Mouse (Mus musculus) monocyte, adult 5-6 weeks (primary cell): ENCODE results near the gene Ttll5. TPM values are rescaled to one million over a fixed set of nuclear protein-coding genes. Genes with fewer than 3 reads are reported as not detected.

Experiments used
- ATAC-seq: fragments of 153-309, 156-312 bp; replicated peaks from 2 replicates; pipeline ENCODE4 v1.8.0; 2017; ENCODE audit warnings: mild to moderate bottlenecking; ENCODE audit not compliant: low TSS enrichment, insufficient number of reproducible peaks, severe bottlenecking, poor library complexity, low FRiP score
- total RNA-seq: library from RNA; stranded (forward); fragments of 200-1000, 200-491, 200-594 nt; gene quantifications from 3 replicates; pipeline ENCODE4 v1.2.3, GENCODE M21; 2017

Gene Ttll5
- total RNA-seq, 1 experiment from 2014 or later: 17.6 TPM

DNA sequence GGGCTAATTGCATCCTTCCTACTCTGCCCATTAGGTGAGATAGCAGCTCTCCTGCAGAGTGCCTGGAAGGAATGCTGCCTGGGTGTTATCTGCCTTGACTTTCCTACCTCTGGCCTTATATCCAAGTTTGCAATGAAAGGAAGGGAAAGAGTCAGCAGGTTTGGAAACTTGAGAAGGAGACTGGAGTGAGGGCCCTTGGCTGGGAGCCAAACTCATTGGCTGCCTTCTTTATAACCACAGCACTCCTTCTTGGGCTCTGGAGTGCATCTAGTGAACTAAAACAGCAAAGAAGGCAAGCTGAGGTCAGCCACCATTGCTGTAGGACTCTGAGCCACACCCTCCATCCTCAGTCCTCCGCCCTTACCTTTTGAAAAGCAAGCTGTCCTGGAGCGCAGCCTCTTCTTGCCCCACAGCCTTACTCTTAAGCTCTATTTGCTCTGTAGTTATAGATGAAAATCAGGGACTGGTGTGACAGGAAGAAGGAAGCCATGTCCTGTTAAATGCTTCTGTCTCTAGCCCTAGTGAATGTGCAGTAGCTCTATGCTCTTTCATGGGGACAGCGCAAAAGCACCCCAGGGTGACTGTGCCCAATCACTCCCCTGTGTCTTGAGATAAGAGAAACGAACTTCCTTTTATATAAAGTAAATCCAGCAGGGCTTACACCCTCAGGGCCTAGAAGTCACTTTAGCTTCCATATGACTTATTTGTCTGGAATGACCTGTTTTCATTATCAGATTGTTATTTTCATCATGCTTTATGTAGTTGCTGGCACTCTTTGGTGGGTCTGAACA, 198.8 kb downstream of the Ttll5 start:
- ATAC-seq: no peak

DNA sequence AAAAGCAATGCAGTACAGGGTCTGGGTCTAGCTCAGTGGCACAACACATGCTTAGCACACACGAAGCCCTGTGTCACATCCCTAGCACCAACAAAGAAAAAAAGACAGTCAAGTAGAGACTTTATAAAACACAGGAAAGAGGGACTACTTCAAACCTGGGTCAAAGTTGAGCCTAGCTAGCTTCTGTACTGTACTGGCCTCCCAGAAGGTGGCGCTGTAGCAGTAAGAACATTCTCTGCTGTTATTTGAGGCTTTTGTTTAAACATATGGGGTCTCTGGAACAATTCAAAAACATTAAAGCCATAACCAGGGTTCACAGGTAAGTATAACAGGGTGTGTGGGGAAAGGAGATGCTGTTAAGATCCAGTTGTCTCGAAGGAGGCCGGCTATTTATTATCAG, 200.0 kb downstream of the Ttll5 start:
- ATAC-seq: no peak

DNA sequence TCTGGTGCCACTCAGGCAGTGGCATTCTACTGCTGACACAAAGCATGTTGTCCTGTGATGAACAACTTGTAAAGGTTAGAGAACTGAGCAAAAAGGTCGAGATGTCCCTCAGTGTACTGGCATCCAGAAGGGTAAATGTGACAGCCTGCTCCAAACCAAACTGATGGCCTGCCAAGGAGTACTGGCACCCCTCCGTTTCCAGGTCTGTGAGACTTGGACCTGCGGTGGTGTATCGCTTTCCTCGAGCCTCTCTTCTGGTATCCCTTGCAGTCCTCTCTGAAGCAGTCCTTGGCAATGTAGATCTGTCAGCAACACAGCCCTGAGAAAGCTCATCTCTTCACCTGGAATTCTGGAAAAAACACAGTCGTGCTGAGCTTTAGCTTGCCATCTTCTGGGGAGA, 201.0 kb downstream of the Ttll5 start:
- ATAC-seq: no peak

DNA sequence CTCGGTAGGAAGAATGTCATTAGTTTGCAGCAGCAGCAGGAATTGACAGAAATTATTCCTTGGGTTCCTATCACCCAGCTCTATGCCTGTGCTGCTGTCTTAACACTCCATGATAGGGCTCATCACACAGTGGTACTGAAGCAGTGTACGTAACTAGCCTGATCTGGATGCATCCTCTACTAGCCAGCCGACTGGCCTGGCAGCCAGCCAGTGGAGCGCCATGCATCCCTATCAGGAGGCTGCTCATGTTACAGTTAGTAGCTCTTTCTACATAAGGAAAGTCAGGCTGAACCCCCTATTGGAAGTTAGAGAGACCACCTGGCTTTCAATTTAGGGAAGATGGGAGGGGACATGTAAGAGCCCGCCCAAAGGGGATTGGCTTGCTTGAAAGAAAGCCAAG, 202.5 kb downstream of the Ttll5 start:
- no peak for ATAC-seq

DNA sequence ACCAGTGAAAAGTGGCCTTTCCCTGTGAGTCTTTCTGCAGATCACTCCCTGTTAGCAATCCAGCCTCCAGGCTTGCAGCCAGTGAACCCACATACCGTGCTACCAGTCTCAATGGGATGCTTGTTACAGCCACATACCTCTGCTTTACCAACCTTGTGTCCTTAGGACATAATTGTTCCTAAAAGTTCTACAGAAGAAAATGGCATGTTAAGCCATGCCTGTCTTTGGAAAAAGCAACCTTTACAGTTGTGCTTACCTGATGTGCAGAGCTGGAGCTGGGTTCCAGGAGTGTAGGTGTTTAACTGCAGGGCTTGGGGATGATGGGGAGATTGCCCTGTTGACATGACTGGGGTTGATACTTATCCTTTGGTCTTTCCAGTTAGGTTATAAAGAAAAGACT, 203.3 kb downstream of the Ttll5 start:
- no peak for ATAC-seq

DNA sequence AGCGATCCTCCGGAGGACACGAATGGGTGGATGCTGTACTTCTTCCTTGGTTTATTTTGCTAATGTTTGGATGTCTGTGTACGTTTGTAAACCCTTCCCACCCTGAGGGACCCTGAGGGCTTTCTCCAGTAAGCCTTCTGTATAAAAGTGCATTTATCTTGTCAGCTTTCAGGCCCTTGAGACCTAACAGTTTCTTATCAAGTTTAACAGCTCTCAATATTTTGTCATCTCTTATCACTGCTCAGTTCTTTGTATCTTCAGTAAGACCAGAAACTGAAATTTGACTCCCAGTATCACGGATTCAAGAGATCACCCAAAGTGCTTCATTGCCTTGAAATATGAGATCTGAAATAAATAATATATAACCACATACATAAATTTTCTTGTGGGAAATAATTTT, 206.5 kb downstream of the Ttll5 start:
- ATAC-seq: no peak

DNA sequence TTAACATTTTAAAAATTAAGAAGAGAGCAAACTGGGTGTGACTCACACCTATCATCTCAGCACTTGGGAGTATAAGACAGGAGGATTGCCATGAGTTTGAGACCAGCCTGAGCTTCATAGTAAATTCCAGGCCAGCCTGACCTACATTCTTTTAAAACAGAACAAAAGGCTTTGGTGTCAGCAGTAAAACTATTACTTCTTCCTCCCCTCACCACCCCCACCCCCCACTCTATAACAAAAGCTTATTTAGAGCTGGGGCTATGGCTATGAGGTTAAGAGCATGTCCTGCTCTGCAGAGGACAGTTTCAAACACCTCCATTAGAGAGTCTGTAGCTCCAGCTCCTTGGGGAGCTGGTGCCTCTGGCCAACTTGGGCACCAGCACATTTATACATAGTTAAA, 211.1 kb downstream of the Ttll5 start:
- no peak for ATAC-seq

DNA sequence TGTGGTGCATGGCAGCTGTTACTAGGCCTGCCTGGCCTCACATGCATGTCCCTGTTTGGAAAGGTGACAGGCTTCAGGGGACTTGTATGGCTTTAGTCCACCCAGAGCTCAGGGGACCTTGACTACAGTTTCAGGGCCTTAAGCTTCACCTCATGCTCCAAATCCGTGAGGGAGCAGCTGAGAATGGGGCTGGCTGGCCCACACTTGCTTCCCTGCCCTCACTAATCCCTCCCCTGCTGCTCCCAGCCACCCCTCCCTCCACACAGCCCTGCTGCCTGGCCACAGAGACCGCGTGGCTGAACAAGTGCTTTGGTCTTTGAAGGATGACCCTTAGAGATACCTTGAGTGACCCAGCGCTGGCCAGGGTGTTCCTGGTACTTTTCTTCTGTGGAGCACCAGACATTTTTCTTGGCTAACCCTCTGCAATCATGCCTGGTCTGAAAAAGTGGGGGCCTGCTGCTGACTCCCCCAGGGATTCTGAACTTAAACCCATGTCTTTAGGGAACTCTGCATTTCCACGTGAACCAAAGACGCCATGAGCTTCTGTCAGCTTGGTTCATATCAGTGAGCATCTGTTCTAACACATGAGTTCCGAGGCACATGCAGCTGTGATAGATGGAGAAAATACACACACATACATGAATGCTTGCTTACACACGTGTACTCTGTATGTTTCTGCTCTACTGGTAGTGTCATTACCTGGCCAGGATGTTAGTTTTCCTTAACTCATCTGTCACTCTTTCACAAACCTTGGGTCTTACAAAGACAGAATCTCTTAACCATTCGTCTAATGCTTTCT, 212.1 kb downstream of the Ttll5 start:
- no peak for ATAC-seq

DNA sequence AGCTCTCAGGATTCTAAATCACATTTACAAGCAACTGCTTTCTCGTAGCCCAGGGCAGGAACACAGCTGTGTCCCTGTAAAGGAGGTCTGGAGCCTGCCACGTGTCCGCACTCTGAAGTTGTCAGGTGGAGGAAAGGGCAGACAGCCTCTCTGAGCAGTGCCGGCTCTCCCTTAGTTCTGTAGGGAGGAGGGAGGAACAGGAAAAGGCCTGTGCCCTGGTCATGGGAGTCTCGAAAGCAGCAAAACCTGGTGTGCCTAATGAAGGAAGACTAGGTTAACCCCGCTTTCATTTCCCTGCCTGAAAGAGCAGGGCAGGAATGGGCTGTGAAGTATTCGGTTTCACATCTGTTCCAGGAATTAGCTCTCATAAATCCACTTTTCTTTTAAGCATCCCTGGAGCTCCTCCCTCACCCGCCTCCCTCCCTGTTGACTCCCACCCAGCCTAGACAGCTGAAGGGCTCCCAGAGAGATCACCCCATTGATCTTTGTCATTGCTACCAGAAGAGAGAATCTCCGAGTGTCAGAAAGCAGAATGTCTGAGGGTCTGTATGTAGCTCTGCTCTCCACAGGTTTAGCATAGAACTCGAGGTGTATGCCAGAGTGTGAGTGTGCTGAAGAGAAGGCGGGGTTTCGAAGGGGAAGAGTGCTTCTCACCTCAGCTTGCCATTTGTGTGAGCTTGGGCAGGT, 212.9 kb downstream of the Ttll5 start:
- ATAC-seq: no peak

DNA sequence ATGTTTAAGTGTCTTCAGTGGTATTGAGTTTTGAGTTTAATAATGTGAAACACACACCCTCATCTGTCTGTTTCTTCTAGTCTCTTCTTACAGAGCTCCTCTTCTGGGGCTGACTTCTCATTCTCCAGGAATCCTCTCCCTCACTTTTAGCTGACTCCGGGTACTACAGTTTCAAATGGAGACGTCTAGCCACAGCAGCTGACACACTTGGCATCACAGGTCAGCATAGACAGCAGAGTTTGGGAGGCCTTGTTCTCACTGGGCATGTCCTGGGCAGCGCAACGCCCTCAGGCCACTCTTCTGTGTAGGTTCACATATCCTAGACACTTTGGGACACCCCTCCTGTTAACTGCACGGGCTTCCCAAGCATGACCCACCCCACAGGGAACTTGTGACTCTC, 214.6 kb downstream of the Ttll5 start:
- ATAC-seq: no peak

DNA sequence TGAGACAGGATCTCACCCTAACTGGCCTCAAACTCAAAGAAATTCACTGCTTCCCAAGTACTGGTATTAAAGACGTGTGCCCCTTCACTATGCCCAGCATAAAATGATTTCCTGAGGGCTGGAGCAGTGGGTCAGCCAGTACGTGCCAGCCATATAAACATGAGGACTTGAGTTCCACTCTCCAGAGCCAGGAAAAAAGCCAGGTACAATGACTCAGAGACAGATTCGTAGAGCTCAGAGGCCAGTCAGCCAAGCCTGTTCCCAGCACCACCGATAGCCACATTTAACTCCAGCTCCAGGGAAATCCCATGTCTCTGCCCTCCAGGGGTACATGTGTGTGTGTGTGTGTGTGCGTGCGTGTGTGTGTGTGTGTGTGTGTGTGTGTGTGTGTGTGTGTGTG, 215.3 kb downstream of the Ttll5 start:
- no peak for ATAC-seq

DNA sequence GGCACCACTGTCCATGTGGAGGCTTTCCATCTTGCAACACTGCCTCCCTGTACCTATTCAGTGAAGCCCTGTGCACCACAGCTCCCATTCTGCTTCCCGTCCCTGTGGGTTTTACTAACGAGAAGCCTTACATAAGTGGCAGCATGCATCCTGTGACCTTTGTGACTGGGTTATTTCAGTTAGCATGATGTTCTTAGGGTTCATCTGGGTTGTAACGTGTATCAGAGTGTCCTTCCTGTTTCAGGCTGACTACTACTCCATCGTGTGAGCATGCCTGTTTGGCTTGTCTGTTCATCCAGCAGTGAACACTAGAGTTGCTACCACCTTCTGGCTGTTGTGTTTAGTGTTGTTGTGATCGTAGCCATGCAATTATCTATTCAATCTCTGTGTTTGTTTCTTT, 221.7 kb downstream of the Ttll5 start:
- no peak for ATAC-seq

DNA sequence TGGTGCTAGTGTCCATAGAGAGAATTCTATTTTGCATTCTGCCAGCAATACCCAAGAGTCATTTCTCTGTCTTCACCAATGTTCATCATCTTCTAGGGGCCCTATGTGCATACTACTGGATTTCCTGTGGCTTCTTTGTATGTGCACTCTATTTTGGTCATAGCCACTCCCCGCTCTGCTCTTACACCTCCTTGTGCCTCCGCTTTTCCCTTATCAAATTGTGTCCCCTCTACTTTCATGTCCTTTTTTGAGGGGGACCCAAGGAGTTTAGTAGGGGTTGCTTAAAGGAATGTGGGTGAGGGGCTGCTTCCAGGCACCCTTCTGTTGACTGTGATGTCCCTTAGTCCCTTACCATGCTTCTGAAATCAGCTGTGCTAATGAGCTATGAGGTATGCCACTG, 222.3 kb downstream of the Ttll5 start:
- ATAC-seq: no peak

DNA sequence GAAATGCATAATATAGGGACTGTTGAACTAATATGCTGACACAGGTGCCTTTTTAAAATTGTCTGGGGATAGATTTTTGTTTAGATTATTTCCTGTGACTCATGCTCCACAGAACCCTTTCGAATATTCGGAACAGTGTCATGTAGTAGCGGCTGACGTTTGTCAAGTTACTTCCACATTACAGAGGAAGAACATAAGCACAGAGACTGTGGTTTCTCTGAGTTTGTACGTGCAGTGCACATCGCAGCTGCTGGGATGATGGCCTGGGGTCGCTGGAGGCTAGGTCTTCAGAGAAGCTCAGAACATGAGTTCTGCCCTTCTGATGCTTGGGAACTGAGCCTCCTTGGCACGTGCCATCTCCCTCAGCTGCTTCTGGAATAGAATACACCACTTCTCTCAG, 222.9 kb downstream of the Ttll5 start:
- ATAC-seq: no peak

DNA sequence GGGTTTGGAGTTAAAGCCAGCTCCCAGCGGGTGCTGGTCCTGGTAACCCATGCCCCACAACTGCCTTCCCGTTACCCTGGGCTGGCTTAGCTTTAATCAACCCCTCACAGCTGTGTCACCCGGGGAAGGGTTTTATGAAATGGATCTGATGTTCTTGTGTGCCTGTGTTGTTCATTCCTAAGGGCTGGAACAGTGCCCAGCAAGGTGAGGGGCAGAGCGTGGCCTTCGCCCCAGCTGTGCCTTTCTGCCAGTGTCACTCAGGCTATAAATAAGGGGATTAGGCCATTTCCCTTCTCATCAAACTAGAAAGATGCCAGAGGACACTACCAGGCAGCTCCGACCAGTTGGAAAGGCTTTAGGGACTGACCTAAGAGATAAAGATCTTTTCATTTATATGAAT, 225.4 kb downstream of the Ttll5 start:
- ATAC-seq: no peak

DNA sequence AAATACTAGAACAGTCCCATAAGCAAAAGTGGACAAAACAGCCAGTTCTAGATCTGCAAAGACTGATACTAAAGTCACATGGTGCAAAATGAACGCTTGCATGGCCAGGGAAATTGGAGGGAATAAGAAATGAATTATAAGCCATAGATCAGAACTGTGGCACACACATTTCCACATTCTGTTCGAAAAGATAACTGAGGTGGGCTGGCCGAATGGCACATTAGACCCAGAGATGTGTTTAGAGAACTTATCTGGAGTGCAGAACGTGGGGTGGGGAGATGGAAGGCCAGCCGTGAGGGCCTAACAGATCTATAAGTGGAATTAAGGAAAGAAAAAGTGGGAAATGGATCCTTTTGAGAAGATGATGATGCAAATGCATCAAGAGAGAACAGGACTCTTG, 227.0 kb downstream of the Ttll5 start:
- no peak for ATAC-seq

DNA sequence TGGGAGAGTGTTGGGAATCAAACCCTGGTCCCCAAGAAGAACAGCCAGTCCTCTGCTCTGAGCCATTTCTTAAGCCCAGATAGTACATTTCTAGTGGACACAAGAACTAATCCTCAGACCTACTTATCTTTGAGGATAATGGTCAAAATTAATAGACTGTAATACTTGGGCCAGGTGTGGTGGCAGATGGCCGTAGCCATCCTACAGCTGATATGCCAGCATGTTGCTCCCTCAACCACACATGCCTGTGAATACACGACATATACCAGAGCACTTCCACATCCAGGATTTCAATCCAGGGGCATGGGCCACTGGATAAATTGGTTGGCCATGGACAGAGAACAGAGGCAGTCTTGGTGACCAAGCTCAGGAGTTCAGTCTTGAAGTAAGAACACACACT, 230.8 kb downstream of the Ttll5 start:
- no peak for ATAC-seq

DNA sequence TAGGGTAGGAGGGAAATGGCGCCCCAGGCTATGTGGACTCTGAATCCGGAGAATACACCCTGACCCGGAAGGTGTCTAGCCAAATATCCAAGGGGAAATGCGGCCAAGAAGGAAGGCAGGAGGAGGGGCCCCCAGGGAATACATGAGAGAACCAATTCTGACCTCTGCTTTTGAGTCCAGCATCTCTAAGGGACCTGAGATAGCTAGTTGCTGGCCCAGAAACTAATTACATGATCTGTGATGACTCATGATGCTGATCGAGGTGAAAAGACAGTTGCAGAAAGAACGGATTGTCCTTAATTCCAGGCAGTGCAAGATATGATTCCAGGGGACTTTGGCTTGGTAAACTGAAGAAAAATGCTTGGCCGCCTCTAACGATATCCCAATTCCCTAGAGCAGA, 232.5 kb downstream of the Ttll5 start:
- ATAC-seq: no peak

DNA sequence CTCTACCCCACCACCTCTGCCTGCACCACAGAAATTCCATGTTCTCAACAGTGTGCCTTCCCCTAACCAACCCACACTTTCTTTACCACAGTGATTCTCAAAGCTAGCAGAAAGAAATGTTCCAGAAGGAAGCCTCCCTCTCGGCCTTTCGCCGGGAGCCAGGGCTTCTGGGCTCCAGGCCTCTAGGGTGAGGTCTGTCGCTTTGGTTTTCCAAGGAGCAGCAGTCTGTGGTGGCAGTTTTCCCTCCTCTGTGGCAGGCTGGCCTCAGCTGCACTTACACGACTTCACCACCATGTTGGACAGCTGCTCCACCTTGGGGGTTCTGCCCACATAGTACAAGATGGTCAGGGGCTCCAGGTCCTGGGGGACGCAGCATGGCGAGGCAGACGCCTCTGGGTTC, 233.1 kb downstream of the Ttll5 start:
- ATAC-seq: no peak

DNA sequence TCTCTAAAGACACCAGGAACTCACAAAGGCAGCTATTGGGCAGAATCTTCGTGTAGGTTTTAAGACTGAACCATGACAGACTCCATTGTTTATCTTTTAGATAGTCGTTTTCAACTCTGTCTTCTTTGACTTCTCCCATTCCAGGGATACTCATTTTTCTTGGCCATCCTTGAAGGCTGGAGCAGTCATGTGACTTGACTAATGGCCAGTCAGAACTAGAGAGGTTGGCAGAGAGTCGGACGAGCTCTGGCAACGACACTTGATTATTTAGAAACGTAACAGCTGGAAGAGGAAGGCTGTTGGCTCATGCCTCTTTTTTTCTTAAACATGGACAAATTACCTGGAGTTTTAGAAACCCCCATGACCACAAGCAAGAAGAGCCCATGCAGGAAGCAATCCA, 234.9 kb downstream of the Ttll5 start:
- ATAC-seq: no peak
